Mouse (Mus musculus) erythroblast, embryonic 14.5 days (primary cell): Measurements from ENCODE around the gene Clec16a.

Source experiments
- GATA1 ChIP-seq: IDR thresholded peaks from 2 replicates; pipeline ENCODE4 v1.6.1; 2012; ENCODE audit warnings: low read length, inconsistent platforms, mixed read lengths
- TAL1 ChIP-seq: IDR thresholded peaks from 3 replicates; pipeline ENCODE4 v1.6.1; 2012; ENCODE audit warnings: low read length, inconsistent platforms, mixed read lengths

- TF ChIP-seq GATA1 (no peak), TAL1 (no peak)
These were observed 82.1 kb downstream of the Clec16a start for GRCm38 (mm10) chr16:10627136-10627668.
